Mouse (Mus musculus): ENCODE results near the gene Phf21a.

- TF ChIP-seq CTCF (conservative IDR thresholded peaks at IDR 0.05; ENCODE audit: insufficient read depth, insufficient read length, low read depth, low read length) (no peak), POLR2A (IDR thresholded peaks at IDR 0.05; ENCODE audit: low read depth, low read length) (no peak)
Observed at GRCm38 (mm10) chr2:92291526-92291925, 198.6 kb downstream of the Phf21a start.

All from kidney, adult 2 months (tissue).